Mouse (Mus musculus): ENCODE data around the gene Fasl. TPM values are rescaled to one million over a fixed set of nuclear protein-coding genes. Genes with fewer than 3 reads are reported as not detected.

Gene Fasl
- not detected in 2 replicates for polyA plus RNA-seq (2016; fragmentation: Nextera tagmentation; extraction: Ambion mirVana)

DNA sequence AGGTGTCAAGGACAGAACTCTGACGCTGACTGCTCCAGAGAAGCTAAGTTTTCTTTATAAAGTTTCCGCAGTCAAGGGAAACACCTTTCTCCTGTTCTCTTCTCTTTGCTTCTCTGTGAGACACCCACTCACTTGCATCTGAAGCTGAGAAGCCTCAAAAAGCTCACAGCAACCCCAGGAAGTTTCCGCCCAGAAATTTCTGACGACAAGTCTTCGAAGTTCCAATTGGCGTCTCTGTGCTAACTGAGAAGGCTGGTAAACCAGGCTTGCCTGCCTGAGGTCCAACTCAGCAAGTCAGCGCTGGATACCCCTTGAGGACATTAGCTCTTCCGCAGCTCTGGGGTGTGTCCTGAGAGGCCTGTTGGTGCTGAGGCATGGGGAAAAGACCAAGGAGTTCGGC lies at the start of gene Fasl:
Fasl (minus strand) TSS at position 157 of the 400 bp plus-strand sequence.
- Histone ChIP-seq H3K9me3 (no peaks in the 10 kb centered on the region), H3K9ac (no peak within 1 kb of the TSS), H3K4me3 (no peak within 1 kb of the TSS), H3K4me1 (no peaks in the 10 kb centered on the region), H3K4me2 (replicated peaks) (no peak within 1 kb of the TSS), H3K36me3 (no peaks in the 10 kb centered on the region), H3K27me3 (no peaks in the 10 kb centered on the region), H3K27ac (no peak within 1 kb of the TSS)
- no peak for ATAC-seq (ENCODE audit: insufficient number of reproducible peaks, insufficient read depth, low FRiP score, low TSS enrichment)
- WGBS, result 84% methylated on average over 9 of the region's 9 CpGs

DNA sequence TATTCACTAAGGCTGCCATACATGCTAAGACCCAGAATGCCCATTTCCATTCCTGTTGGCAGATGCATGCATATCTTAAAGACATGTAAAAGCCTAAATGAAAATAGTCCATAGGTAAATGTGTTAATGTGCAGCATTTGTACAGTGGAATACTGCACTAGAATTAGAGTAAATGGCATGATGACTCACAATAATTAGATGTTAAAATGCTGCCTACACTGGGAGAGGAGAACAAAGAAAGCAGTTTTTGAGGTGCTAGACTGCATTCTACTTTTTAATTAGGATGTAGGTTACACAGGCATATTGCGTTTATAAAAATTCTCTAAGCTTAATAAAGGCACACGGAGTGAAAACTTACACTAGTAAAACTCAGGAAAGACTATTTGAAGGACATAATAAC lies 38.4 kb upstream of the Fasl start:
- H3K27me3 ChIP-seq, result no peaks in the 10 kb centered on the region
- H3K27ac ChIP-seq, result no peak overlapping the region
- H3K9me3 ChIP-seq, result no peaks in the 10 kb centered on the region
- WGBS, result 93% methylated on average over 2 of the region's 2 CpGs
- peaks cover 16% of the 10 kb centered on the region for H3K36me3 ChIP-seq
- H3K4me2 ChIP-seq (replicated peaks), result no peak overlapping the region
- ATAC-seq (ENCODE audit: insufficient number of reproducible peaks, insufficient read depth, low FRiP score, low TSS enrichment), result no peak
- no peak overlapping the region for H3K4me3 ChIP-seq
- H3K4me1 ChIP-seq, result no peaks in the 10 kb centered on the region
- H3K9ac ChIP-seq, result no peak overlapping the region

DNA sequence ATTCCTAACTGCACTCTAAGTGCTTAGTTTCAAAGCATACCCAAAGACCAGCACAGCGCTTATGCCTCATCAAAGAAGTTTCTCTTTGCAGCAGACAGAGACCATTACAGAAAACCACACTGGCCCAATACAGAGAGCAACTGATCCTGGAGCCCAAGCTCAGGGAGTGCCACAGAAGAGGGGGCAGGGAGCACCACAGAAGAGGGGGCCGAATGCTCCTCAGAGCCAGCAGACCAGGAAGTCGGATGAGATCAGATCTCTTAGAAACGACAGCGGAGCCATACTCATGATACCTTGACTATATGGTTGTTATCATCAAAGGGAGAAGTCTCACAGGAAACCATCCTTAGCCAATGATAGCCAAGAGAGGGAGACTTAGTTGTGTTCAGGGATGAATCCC lies 21.1 kb upstream of the Fasl start:
- Histone ChIP-seq H3K36me3 (no peaks in the 10 kb centered on the region), H3K27ac (no peak overlapping the region), H3K4me2 (replicated peaks) (no peak overlapping the region), H3K4me3 (no peak overlapping the region), H3K27me3 (no peaks in the 10 kb centered on the region), H3K4me1 (no peaks in the 10 kb centered on the region), H3K9ac (no peak overlapping the region), H3K9me3 (no peaks in the 10 kb centered on the region)
- ATAC-seq (ENCODE audit: insufficient number of reproducible peaks, insufficient read depth, low FRiP score, low TSS enrichment), result no peak
- WGBS, result 81% methylated on average over 5 of the region's 5 CpGs

DNA sequence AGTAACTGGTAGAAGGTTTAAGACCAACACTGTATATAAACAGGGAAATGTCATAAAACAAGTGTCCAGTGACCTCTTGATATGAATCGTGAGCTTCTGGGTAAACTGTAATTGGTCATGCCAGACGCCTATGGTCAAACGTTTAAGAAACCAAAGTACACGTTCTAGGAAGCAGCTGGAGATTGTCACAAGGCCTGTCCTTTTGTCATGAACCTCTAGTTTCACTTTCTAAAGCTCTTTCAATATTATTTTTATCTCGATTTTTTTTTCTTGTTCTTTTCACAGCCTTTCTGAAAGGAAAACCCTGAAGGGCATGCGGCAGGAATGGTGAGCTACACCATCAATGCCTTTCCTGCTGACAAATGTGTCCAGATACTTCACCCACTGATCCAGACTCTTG lies 20.7 kb upstream of the Fasl start:
- Histone ChIP-seq H3K9ac (no peak overlapping the region), H3K9me3 (no peaks in the 10 kb centered on the region), H3K27me3 (no peaks in the 10 kb centered on the region), H3K4me1 (no peaks in the 10 kb centered on the region), H3K4me2 (replicated peaks) (no peak overlapping the region), H3K27ac (no peak overlapping the region), H3K36me3 (no peaks in the 10 kb centered on the region), H3K4me3 (no peak overlapping the region)
- ATAC-seq (ENCODE audit: insufficient number of reproducible peaks, insufficient read depth, low FRiP score, low TSS enrichment), result no peak
- 78% methylated on average over 6 of the region's 6 CpGs for WGBS

DNA sequence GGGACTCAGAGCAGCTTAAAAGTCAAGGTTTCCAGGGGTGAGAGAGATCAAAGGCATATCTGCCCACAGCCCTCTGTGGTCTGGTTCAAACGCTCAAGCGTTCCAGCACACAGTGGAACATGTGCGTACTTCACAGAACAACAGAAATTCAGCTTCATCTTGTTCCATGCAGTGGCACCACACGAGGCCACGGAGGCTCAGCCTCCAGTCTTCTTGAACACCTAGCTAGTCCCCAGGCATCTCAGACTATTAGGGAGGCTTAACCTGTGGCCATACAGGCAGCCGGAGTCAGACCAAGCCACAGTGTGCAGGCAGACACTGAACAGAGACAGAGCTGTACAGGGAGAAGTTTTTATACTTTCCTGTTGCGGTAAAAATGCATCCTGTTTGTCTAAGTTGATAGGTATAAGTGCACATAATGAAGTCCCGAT lies 16.3 kb upstream of the Fasl start:
- no peaks in the 10 kb centered on the region for H3K36me3 ChIP-seq
- no peak overlapping the region for H3K27ac ChIP-seq
- H3K9ac ChIP-seq, result no peak overlapping the region
- no peaks in the 10 kb centered on the region for H3K27me3 ChIP-seq
- H3K4me3 ChIP-seq, result no peak overlapping the region
- WGBS, result 71% methylated on average over 8 of the region's 8 CpGs
- no peaks in the 10 kb centered on the region for H3K9me3 ChIP-seq
- no peaks in the 10 kb centered on the region for H3K4me1 ChIP-seq
- no peak for ATAC-seq (ENCODE audit: insufficient number of reproducible peaks, insufficient read depth, low FRiP score, low TSS enrichment)
- no peak overlapping the region for H3K4me2 ChIP-seq (replicated peaks)

DNA sequence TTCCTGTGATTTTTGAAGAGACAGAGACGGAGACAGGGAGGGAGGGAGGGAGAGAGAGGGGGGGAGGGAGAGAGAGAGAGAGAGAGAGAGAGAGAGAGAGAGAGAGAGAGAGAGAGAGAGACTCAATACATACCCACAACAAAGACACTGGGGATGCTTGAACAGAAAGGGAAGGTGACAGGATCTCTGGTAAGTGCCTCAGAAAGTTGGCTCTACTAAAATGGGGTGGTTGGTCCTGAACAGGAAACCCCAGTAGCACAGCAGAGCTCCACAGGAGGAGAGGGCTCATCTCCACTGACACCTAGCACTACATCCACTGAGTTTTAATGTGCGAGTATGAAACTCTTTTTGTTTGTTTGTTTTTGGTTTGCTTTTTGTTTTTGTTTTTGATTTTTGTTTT lies 13.0 kb upstream of the Fasl start:
- Histone ChIP-seq H3K36me3 (no peaks in the 10 kb centered on the region), H3K4me1 (no peaks in the 10 kb centered on the region), H3K27me3 (no peaks in the 10 kb centered on the region), H3K9me3 (no peaks in the 10 kb centered on the region), H3K4me3 (no peak overlapping the region), H3K9ac (no peak overlapping the region), H3K4me2 (replicated peaks) (no peak overlapping the region), H3K27ac (no peak overlapping the region)
- WGBS, result 76% methylated on average over 2 of the region's 2 CpGs
- no peak for ATAC-seq (ENCODE audit: insufficient number of reproducible peaks, insufficient read depth, low FRiP score, low TSS enrichment)

DNA sequence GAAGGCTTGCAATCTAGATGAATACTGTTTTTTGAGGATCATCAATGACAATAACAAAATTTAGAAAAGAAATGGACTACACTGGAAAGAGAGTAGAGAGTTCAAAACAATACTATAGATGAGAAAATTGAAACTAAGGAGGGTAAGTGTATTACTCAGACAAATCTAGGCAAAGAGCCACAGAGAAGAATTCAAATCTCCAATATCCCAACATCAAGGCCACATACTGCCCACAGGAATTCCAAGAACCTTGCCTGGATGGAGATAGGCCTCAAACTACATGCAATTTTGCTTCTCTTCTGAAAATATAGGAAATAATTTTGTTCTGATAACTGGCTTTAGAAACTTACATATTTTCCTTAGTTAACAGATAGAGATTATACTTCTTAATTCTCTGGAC lies 12.0 kb upstream of the Fasl start:
- Histone ChIP-seq H3K4me2 (replicated peaks) (no peak overlapping the region), H3K9ac (no peak overlapping the region), H3K27ac (no peak overlapping the region), H3K4me1 (no peaks in the 10 kb centered on the region), H3K36me3 (no peaks in the 10 kb centered on the region), H3K27me3 (no peaks in the 10 kb centered on the region), H3K9me3 (no peaks in the 10 kb centered on the region), H3K4me3 (no peak overlapping the region)
- no peak for ATAC-seq (ENCODE audit: insufficient number of reproducible peaks, insufficient read depth, low FRiP score, low TSS enrichment)

DNA sequence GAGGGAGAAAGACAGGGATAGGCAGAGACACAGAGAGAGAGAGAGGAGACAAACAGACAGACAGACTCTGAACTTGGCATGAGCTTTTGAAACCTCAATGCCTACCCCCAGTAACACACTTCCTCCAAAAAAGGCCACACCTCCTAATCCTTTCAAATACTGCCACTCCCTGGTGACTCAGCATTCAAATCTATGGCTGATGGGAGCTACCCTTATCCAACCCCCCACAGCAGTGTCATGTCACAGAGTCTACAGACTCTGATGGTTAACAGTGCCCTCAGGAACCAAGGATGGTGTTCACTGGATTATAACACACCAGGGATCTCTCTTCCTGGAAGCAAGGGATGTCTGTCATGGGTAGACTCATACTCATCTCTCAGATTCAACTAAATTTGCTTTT lies 11.5 kb upstream of the Fasl start:
- Histone ChIP-seq H3K4me1 (no peaks in the 10 kb centered on the region), H3K4me2 (replicated peaks) (no peak overlapping the region), H3K36me3 (no peaks in the 10 kb centered on the region), H3K27ac (no peak overlapping the region), H3K27me3 (no peaks in the 10 kb centered on the region), H3K9me3 (no peaks in the 10 kb centered on the region), H3K9ac (no peak overlapping the region), H3K4me3 (no peak overlapping the region)
- ATAC-seq (ENCODE audit: insufficient number of reproducible peaks, insufficient read depth, low FRiP score, low TSS enrichment), result no peak

DNA sequence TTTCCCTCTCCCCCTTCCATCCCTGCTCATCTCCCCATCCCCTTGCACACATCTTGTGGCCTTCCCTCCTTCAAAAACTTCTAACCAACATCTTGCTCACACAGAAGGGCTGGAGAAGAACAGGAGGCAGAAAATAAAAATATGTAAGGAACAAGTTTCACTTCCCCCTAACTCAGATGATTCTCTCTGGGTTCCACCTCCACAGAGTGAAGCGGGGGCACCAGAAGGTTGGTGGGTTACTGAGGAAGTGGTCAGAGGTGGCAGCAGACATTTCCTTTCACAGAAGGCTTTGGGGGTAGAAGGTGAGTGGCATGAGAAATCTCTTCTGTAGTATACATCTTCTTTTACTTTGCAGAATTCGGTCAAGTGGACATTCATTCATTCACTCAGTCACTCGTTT lies 10.6 kb upstream of the Fasl start:
- Histone ChIP-seq H3K9me3 (no peaks in the 10 kb centered on the region), H3K27ac (no peak overlapping the region), H3K27me3 (no peaks in the 10 kb centered on the region), H3K4me2 (replicated peaks) (no peak overlapping the region), H3K9ac (no peak overlapping the region), H3K4me3 (no peak overlapping the region), H3K36me3 (no peaks in the 10 kb centered on the region), H3K4me1 (no peaks in the 10 kb centered on the region)
- WGBS, result 88% methylated on average over 3 of the region's 3 CpGs
- no peak for ATAC-seq (ENCODE audit: insufficient number of reproducible peaks, insufficient read depth, low FRiP score, low TSS enrichment)

DNA sequence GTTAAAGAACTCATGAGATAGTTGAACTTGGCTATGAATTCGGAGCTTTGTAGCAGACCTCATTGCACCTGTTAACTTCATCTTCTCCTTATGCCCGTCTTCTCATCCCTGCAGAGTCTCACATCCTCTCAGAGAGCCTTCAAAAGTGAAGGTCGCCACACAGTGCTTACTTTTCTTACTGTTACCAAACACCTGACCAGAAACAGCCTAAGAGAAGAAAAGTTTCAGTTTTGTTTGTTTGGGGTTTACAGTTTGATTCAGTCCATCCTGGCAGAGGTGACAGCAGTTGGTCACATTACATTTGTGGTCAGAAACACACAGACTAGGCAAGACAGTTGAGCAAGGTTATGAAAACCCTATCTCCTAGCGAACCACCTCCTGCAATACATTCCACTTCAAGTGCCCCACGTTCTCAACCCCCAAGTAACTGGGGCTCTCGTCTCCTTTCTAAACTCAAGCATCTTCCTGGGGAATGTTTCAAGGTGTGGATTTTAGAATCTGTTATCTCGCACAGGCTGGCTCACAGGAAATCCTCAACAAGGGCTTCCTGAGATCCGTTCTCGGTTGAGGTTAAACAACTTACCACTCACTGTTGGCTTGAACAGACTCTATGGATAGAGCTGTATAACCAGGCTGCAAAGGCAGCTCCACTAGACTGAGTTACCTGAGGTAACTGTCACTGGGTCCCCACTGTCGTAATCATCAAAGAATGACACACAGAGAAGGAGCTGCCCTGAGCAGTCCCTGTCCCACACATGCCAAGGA lies 6.3 kb upstream of the Fasl start:
- Histone ChIP-seq H3K36me3 (no peaks in the 10 kb centered on the region), H3K9ac (no peak overlapping the region), H3K27me3 (no peaks in the 10 kb centered on the region), H3K4me1 (no peaks in the 10 kb centered on the region), H3K4me3 (no peak overlapping the region), H3K27ac (no peak overlapping the region), H3K4me2 (replicated peaks) (no peak overlapping the region), H3K9me3 (no peaks in the 10 kb centered on the region)
- ATAC-seq (ENCODE audit: insufficient number of reproducible peaks, insufficient read depth, low FRiP score, low TSS enrichment), result no peak
- WGBS, result 83% methylated on average over 10 of the region's 10 CpGs

DNA sequence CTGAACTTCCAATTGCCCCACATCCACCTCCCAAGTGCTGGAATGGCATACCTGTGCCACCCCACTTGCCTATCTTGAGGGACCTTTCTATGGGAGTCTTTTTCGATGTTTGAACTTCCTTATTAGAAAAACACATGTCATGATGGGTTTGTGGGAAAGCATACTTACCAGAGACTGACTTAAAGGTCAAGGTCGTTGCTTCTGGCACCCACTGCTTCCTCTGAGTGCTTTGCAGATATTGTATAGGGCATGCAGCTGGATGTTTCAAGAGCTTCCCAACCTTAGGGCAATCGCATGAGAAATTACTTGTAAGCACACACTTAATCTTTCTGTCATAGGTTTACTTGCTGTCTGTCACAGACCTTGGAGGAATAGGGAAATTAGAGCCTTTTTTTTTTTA lies 5.0 kb upstream of the Fasl start:
- Histone ChIP-seq H3K4me1 (no peaks in the 10 kb centered on the region), H3K27ac (no peak overlapping the region), H3K9me3 (no peaks in the 10 kb centered on the region), H3K4me3 (no peak overlapping the region), H3K4me2 (replicated peaks) (no peak overlapping the region), H3K27me3 (no peaks in the 10 kb centered on the region), H3K9ac (no peak overlapping the region), H3K36me3 (no peaks in the 10 kb centered on the region)
- no peak for ATAC-seq (ENCODE audit: insufficient number of reproducible peaks, insufficient read depth, low FRiP score, low TSS enrichment)
- 82% methylated on average over 3 of the region's 3 CpGs for WGBS

DNA sequence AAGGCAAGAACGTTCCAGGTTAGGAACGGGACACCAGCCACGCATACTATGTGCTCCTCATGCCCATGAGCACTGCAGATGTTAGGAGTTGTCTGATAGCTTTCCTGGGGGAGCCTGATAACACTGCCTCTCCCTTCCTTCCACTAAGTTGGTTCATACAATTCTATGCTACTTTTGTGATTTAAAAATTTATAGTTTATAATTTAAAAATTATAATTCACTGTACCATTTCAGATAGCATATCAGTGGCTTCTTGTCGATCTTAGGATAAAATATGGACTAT lies 4.3 kb upstream of the Fasl start:
- 91% methylated on average over 4 of the region's 4 CpGs for WGBS
- H3K4me2 ChIP-seq (replicated peaks), result no peak overlapping the region
- no peak for ATAC-seq (ENCODE audit: insufficient number of reproducible peaks, insufficient read depth, low FRiP score, low TSS enrichment)

More for the DNA sequence above, 4.3 kb upstream of the Fasl start:
- no peaks in the 10 kb centered on the region for H3K4me1 ChIP-seq
- H3K27ac ChIP-seq, result no peak overlapping the region
- H3K9me3 ChIP-seq, result no peaks in the 10 kb centered on the region
- H3K36me3 ChIP-seq, result no peaks in the 10 kb centered on the region
- no peak overlapping the region for H3K4me3 ChIP-seq
- no peaks in the 10 kb centered on the region for H3K27me3 ChIP-seq
- H3K9ac ChIP-seq, result no peak overlapping the region
